Mouse (Mus musculus): ENCODE measurements around the gene Nfia.
A peak's percentile ranks its signal among the peaks of the same experiment; 100 is the strongest.

Nfia gene

DNA sequence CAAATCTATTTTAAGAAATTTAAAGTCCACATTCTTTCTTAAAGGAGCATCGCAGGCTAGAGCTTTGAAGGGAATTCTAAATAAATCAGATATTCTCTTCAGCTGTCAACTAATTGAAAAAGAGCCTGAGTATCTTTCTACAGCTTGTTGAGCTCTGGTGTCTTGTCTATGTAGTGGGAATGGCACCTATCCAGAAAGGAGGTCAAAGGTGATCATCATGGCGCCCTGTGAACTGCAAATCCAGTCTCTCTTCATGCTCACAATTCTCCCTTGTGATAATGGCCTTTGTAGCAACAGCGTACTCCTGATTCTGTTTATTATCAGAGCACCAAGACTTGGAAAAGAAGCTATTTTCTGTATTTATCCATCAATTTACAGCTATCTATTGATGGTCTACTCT lies 6.4 kb upstream of the Nfia start:
- no peak for DNase-seq (ENCODE audit: low spot score in 2 of 2)

GRCm38 (mm10) chr4:97767025-97767424 lies 5.5 kb upstream of the Nfia start:
- DNase-seq (ENCODE audit: low spot score in 2 of 2) = no peak

DNA sequence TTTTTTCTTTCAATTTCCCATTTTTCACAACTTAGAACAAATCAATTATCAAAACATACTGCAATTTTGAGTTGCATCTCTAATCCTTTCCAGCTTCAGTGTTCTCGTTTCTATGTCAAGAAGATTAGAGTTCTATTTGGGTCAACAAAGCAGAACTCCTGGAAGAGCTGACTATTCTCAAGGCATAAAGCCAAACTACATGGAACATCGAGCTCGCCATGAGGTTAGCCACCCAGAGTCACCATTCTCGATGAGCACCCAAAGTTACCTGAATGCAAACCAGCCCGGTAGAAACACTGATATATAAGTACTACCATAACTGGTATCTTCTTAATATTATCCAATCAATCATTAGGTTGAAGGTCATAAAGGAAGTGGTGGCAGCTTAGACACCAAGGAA lies 5.0 kb upstream of the Nfia start:
- DNase-seq (ENCODE audit: low spot score in 2 of 2) = no peak

DNA sequence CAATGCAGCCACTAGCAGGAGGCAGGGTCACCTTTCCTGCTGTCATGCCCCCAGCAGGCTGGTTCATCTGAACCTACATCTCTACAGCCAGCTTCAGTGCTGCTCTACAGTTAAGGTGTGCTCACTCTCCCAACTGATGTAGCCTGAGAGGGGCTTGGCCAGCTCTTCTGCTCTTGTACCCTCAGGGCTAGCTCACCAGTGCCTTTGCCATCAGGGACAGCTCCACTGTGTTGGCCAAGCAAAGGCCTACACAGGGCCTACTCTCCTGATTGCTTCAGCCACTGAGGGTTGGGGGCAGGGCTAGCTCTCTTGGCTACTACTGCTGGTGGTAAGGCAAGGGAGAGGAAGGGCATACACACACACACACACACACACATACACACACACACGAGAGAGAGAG lies 2.7 kb upstream of the Nfia start:
- no peak for DNase-seq (ENCODE audit: low spot score in 2 of 2)

DNA sequence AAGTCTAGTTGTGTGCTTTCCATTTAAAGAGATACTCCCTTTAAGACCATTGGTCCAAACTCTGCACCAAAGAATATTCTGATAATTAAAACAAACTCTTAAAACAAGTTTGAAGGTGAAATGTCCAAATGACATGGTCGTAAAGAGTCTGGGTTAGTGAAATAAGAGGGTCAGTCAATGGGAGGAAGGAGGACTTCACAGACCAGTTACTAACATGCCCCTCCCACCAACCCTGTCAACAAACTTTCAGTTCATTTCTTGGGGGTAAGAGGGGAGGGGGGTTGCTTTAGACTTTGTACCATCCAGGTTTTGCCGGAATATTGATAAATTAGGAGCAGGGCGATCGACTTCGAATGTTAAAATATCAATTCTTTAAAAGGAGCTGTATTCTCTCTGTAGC lies 1.1 kb upstream of the Nfia start:
- DNase-seq (ENCODE audit: low spot score in 2 of 2) = no peak

GRCm38 (mm10) chr4:97772084-97772484 lies 450 bp upstream of the Nfia start:
- peak; percentile 95 for DNase-seq (ENCODE audit: low spot score in 2 of 2)

DNA sequence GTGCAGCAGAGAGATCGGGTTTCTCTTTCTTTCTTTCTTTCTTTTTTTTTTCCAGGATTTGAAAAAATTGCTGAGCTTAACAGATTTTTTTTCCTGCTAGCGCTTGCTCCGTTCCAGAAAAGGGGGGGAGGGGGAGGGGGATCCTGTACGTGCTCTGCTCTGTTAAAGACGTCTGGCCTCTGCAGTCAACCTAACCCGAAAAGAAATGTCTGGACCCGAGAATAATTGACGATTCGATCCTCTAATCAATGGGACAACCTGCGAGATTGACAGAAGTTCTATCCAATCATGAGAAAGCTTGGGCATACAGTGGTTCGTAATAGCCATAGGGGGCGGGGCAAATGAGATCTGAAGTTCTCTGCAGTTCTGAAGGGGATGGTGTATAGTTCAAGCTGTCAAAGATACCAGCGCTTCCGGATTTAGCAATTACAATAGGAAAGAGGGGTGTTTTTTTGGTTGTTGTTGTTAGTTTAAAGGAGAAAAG lies 618 bp downstream of the Nfia start:
- peak; percentile 92 to 95 for DNase-seq (ENCODE audit: low spot score in 2 of 2)

DNA sequence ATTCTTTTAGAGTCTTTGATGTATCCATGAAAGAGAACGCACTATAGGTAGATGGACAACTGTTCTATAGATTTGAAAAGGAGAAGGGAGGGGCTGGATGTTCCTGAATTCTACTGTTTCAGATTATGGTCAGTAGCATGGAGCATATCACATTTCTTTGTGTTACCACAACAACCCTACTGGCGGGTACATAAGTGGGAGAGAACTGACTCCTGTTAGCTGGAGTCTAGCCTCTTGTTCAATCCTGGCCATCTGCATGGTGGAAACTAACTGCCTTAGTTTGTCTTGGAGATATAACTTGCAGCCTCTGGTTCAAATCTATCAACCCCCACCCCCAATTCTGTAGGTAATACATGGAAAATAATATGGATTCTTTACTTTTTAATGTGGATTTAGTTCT lies 1.3 kb downstream of the Nfia start:
- no peak for DNase-seq (ENCODE audit: low spot score in 2 of 2)

GRCm38 (mm10) chr4:97774446-97774950 lies 2.0 kb downstream of the Nfia start:
- DNase-seq (ENCODE audit: low spot score in 2 of 2) = no peak

GRCm38 (mm10) chr4:97775059-97775458 lies 2.5 kb downstream of the Nfia start:
- peak; percentile 46 to 49 for DNase-seq (ENCODE audit: low spot score in 2 of 2)

DNA sequence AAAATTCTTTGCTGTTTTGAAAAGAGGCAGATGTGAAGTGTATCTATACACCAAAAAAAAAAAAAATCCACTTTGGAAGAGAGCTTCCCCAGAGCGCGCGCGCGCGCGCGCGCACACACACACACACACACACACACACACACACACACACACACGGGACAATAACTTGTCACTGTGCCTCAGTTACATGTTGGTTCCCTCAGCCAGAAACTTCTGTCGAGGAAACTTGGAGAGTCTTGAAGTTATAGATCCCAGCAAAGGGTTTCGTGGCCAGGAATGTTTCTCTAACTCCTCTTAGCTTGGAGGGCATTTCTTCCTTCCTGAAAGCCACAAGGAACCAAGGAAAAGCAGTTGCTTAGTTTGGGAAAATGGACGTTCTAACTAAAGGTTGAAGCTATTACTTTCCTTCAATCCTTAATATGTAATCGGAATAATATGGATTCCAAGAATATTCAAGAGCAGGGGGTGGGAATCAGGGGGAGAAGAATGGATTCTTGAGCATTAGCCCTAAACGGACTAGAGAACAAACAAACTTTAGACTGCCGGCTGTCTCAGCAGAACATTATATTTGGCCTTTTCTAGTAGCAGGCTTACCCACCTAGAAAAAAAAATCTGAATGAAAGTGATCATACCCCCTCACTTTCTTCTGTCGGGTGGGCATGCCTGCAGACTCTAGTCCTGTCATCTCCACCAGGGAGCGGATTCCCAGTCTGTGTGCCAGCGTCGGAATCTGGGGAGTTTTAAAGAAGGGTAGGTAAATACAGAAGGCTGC lies 3.1 kb downstream of the Nfia start:
- no peak for DNase-seq (ENCODE audit: low spot score in 2 of 2)

GRCm38 (mm10) chr4:97776388-97777080 lies 4.0 kb downstream of the Nfia start:
- DNase-seq (ENCODE audit: low spot score in 2 of 2) = peak in 1 of 2 experiments; percentile 39

- peak in 1 of 2 experiments; percentile 46 for DNase-seq (ENCODE audit: low spot score in 2 of 2)
These were observed 4.7 kb downstream of the Nfia start for GRCm38 (mm10) chr4:97777081-97777705.

GRCm38 (mm10) chr4:97777706-97778176 lies 5.2 kb downstream of the Nfia start, which contains the start of gene E130114P18Rik:
E130114P18Rik (minus strand) TSS chr4:97778078.
- peak in 1 of 2 experiments; percentile 44 for DNase-seq (ENCODE audit: low spot score in 2 of 2)

- DNase-seq (ENCODE audit: low spot score in 2 of 2) = no peak
These were observed 5.9 kb downstream of the Nfia start for GRCm38 (mm10) chr4:97778211-97779002.

DNA sequence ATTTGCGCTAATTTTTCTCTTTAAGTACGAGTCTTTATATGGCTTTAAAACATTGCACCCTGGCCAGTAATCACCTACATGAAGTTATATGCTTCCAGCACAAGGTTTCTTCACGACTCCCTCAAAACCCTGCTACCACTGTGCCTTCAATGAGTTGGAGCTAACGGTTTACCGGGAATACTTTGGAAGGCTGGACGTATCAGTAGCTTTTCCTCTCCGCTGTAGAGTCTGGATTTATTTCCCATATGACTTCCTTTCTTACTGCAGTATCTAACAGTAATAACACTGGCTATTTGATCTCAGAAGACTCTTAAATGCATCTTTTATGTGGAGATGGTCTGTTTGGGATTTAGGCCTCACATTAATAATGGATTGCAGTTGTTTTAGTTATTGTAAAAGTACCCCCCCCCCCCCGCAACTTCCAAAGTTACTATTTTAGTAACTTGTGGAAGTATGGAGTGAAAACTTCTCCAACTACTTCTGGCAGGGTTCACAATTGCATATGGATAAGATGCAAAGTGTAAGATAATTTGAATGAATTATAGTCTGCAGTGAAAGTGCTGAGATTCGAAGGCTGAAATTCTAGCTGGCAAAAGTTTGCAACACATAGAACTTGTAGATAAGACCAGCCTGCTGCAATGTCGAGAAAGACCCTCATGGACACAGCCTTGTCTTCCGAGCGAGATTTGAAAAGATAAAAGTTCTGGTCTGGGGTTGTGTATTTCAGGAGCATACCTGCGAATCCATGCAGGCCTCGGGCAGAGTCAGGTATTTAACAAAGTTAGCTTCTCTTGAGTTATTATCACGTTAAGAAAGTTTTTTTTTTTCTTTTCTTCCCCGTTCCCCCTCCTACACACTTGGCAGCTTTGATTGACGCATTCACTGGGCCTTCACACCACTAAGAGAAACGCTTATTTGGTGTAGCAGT lies 6.7 kb downstream of the Nfia start:
- DNase-seq (ENCODE audit: low spot score in 2 of 2) = no peak

- DNase-seq (ENCODE audit: low spot score in 2 of 2) = no peak
These were observed 7.5 kb downstream of the Nfia start for GRCm38 (mm10) chr4:97780024-97780423.

- no peak for DNase-seq (ENCODE audit: low spot score in 2 of 2)
These were observed 8.3 kb downstream of the Nfia start for GRCm38 (mm10) chr4:97780666-97781435.

- DNase-seq (ENCODE audit: low spot score in 2 of 2) = no peak
These were observed 9.5 kb downstream of the Nfia start for GRCm38 (mm10) chr4:97782069-97782468.
